In genomic region chr1:174594989-174595388, GRCm38 (mm10) we compare ENCODE assay signal across 9 mouse cellular contexts.
A peak's percentile ranks its signal among the peaks of the same experiment; 100 is the strongest.
DNase-seq lines count a peak whose midpoint lies in the region; TF ChIP-seq lines count a peak whose summit lies in the region.
"Had no signal": no experiment of that assay in that cellular context is flagged by ENCODE, and none has a peak within 500 bp of the region (broad histone marks: within the 10 kb centered on the region; RNA-seq: fewer than 3 reads in every experiment).

No protein-coding gene starts in this region.

- DNase-seq in heart, postnatal 10 days, result peak; percentile 44 to 73
- no peak for DNase-seq in heart, adult 8-10 months (ENCODE audit: low spot score)
- peak; percentile 49 to 51 for DNase-seq in adrenal gland, adult 18-20 months (ENCODE audit: low spot score in 2 of 2)
- DNase-seq in embryo, embryonic 10 days (ENCODE audit: low spot score), result peak; percentile 69
- peak; percentile 55 for DNase-seq in gastrocnemius, adult 2 months
- DNase-seq in layer of hippocampus, adult 18-20 months (ENCODE audit: low spot score in 2 of 2), result peak; percentile 37 to 88
- DNase-seq in lung, postnatal 25 days (ENCODE audit: low spot score), result peak; percentile 40
- peak; percentile 56 for DNase-seq in right cerebral cortex, postnatal 25 days

- H3K27ac ChIP-seq in gastrocnemius, adult 2 months, result no peak overlapping the region
- H3K27ac ChIP-seq: limb, embryonic 13.5 days had no signal

- TF ChIP-seq CTCF in gastrocnemius, adult 2 months (IDR thresholded peaks at IDR 0.05), result peak; percentile 88

- intact Hi-C loops in heart, postnatal 10 days (cut with DNase I), result loop anchor here (1.0 kb wide), 1 partner anchor 404 kb away; no protein-coding TSS in a partner anchor
- intact Hi-C loops in gastrocnemius, adult 2 months (cut with DNase I), result loop anchor here (1.0 to 2.0 kb wide), 2 partner anchors 324 to 404 kb away; no protein-coding TSS in a partner anchor

- H3K4me3 ChIP-seq in gastrocnemius, adult 2 months, result no peak overlapping the region
- H3K4me3 ChIP-seq: limb, embryonic 13.5 days had no signal
